Mouse (Mus musculus) limb, embryonic 14.5 days (tissue): Measurements from ENCODE around the gene Npas2. TPM values are rescaled to one million over a fixed set of nuclear protein-coding genes. Genes with fewer than 3 reads are reported as not detected.

Experiments used
- ATAC-seq: fragments of 200-750 bp; cut with Nextera tagmentation; 2 replicates; pipeline ENCODE4 v1.8.0; 2017; ENCODE audit warnings: low read depth, moderate number of reproducible peaks, moderate TSS enrichment; ENCODE audit not compliant: low FRiP score
- DNase-seq: peaks from one replicate; pipeline ENCODE4 v3.0.0-alpha.2; 2015; ENCODE audit warnings: low spot score
- H3K27ac ChIP-seq: fragments of 300-500 bp; sonication (generic); replicated peaks from 2 replicates; pipeline ENCODE4 v1.5.1; 2014; ENCODE audit warnings: low read depth, mild to moderate bottlenecking, low read length, moderate library complexity, mixed read lengths
- H3K27me3 ChIP-seq: fragments of 300-500 bp; sonication (generic); 2 replicates; pipeline ENCODE4 v1.6.1; 2014; ENCODE audit warnings: low read length, mixed read lengths; ENCODE audit not compliant: control insufficient read depth, insufficient read depth
- H3K36me3 ChIP-seq: fragments of 300-500 bp; sonication (generic); 2 replicates; pipeline ENCODE4 v1.6.1; 2014; ENCODE audit warnings: mild to moderate bottlenecking, low read length, moderate library complexity, mixed read lengths; ENCODE audit not compliant: control insufficient read depth, insufficient read depth
- H3K4me1 ChIP-seq: fragments of 300-500 bp; sonication (generic); 2 replicates; pipeline ENCODE4 v1.6.1; 2014; ENCODE audit warnings: antibody characterized with exemption, low read length, mixed read lengths; ENCODE audit not compliant: control insufficient read depth, insufficient read depth
- H3K4me2 ChIP-seq: fragments of 300-500 bp; sonication (generic); replicated peaks from 2 replicates; pipeline ENCODE4 v1.6.1; 2014; ENCODE audit warnings: low read depth, mild to moderate bottlenecking, low read length, moderate library complexity; ENCODE audit not compliant: severe bottlenecking
- H3K4me3 ChIP-seq: fragments of 300-500 bp; sonication (generic); replicated peaks from 2 replicates; pipeline ENCODE4 v1.5.1; 2014; ENCODE audit warnings: low read length
- H3K9ac ChIP-seq: fragments of 300-500 bp; sonication (generic); 2 replicates; pipeline ENCODE4 v1.6.1; 2014; ENCODE audit warnings: mild to moderate bottlenecking, low read depth, low read length, moderate library complexity; ENCODE audit not compliant: severe bottlenecking
- H3K9me3 ChIP-seq: fragments of 300-500 bp; sonication (generic); 2 replicates; pipeline ENCODE4 v1.6.1; 2016; ENCODE audit warnings: low read length; ENCODE audit not compliant: control insufficient read depth
- POLR2A ChIP-seq: fragments of 200-500 bp; IDR thresholded peaks from 2 replicates; pipeline ENCODE4 v1.8.0; 2012; ENCODE audit warnings: inconsistent platforms, mild to moderate bottlenecking, moderate library complexity, borderline replicate concordance; ENCODE audit not compliant: insufficient read depth, insufficient read length; ENCODE audit errors: extremely low read depth
- WGBS: fragments of 180-500 bp; shearing (Covaris S2); extraction: QIAGEN DNeasy Blood & Tissue Kit; methylation state at CpG from one replicate; pipeline ENCODE4 v1.1.7; 2014; 5-methylcytosine and 5-hydroxymethylcytosine counted together
- polyA plus RNA-seq, 2 experiments: library from polyadenylated mRNA; depleted of rRNA in 1 of 2; stranded (reverse) in 1 of 2; unstranded in 1 of 2; fragments of >200 nt; fragmentation: Nextera tagmentation in 1 of 2; extraction: Ambion mirVana in 1 of 2; gene quantifications; 2 replicates each; pipeline versions ENCODE4 v1.2.1 to v1.2.3; 2012 to 2014

Gene Npas2
- polyA plus RNA-seq, 2 experiments, result 2.0 to 3.2 TPM

DNA sequence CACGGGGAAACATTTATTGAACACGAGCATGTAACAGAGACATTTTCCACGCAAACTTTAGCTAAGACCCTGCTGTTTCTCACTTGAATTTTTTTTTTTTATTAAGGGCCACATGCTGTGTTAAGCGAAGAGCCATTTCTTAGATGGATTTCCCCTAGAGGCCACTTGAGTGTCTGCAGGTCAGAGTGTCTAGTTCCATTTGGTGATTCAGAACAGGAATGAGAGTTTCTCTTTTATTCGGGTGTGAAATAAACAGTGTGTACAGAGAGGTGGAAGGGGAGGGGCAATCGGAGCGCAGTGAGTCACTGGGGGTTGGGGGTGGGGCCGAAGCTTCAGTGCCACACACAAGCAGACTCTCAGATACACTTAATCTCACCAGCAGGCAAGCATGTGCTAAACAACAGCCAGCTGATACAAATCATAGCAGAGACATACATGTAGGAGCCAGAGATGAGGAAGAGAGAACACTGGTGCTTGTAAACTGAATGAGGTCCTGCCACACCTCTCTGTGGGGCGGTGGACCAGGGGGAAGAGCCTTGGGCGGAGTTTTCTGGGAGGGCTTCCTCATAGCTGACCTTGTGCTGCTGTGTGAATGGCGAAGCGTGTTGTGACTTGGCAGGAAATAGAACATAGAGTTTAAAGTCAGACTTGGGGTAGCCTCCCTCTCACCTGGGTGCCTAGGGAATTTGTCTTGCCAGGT lies 3.3 kb downstream of the Npas2 start:
- TF ChIP-seq POLR2A, result no peak
- Histone ChIP-seq H3K27ac (no peak overlapping the region), H3K4me2 (no peak overlapping the region), H3K9ac (no peak overlapping the region), H3K27me3 (peaks cover 33% of the 10 kb centered on the region), H3K4me3 (no peak overlapping the region), H3K36me3 (no peaks in the 10 kb centered on the region), H3K4me1 (peaks cover 11% of the 10 kb centered on the region), H3K9me3 (no peaks in the 10 kb centered on the region)
- WGBS, result 53% methylated on average over 12 of the region's 12 CpGs
- DNase-seq (no peak), ATAC-seq (no peak)

DNA sequence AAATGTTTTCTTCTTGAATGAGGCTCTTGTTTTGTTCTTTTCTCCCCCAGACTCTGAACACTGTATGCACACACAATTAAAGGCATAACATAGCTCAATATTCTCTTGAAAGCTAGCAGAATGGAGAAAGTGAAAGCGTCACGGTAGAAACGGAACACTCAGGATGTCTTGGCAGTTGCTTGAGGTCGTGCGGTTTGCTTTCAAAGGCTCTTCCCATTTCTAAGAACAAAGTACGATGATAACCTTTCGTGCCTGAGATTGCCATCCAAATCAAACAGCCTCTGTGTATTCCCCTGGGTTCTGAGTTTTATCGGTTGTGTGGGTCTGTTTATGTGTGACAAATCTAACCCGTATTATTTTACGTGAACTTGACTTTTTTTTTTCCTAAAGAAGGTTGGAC lies 11.5 kb downstream of the Npas2 start:
- Histone ChIP-seq H3K4me2 (no peak overlapping the region), H3K4me3 (no peak overlapping the region), H3K36me3 (no peaks in the 10 kb centered on the region), H3K27me3 (no peaks in the 10 kb centered on the region), H3K4me1 (no peaks in the 10 kb centered on the region), H3K27ac (no peak overlapping the region), H3K9me3 (no peaks in the 10 kb centered on the region), H3K9ac (no peak overlapping the region)
- 77% methylated on average over 10 of the region's 10 CpGs for WGBS
- no peak for TF ChIP-seq POLR2A
- ATAC-seq (no peak), DNase-seq (no peak)

DNA sequence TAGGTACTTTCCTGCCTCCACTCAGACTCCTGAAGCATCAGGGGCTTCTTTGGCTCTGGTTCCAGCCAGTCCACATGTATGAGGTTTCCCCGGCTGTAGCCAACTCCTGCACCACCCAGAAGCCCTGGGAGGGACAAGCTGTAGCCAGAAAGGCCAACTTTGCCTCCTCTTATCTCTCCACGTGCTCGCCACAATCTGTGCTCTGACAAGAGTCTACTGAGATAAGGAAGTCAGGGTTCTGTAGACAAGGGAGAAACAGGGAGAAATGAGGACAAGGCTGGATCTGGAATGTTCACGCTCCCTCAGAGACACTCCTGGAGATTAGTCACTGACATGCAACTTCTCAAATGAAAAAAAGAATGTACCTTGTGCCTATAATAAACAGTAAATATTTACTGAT lies 12.2 kb downstream of the Npas2 start:
- H3K4me3 ChIP-seq, result no peak overlapping the region
- H3K36me3 ChIP-seq, result no peaks in the 10 kb centered on the region
- 76% methylated on average over 4 of the region's 4 CpGs for WGBS
- DNase-seq (no peak), ATAC-seq (no peak)
- no peaks in the 10 kb centered on the region for H3K4me1 ChIP-seq
- H3K9ac ChIP-seq, result no peak overlapping the region
- TF ChIP-seq POLR2A, result no peak
- H3K9me3 ChIP-seq, result no peaks in the 10 kb centered on the region
- H3K27ac ChIP-seq, result no peak overlapping the region
- no peaks in the 10 kb centered on the region for H3K27me3 ChIP-seq
- H3K4me2 ChIP-seq, result no peak overlapping the region

DNA sequence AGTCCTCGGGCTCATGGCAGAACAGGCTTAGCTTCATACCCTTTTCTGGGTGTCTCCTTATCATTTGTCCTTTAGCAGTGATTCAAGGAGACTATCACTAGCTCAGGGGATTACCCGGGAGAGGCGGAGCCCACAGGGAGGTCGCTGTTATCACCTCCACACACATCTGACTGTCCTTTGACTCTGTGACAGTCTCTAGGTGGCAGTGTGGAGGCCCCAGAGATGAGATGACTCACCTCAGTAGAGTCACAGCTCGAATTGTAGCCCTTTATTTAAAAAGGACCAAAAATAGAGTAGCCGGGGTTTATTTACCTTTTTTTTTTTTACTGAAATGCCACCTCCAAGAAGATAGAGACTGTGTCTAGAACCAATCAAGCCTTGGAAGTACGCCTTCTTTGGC lies 13.4 kb downstream of the Npas2 start:
- no peak for TF ChIP-seq POLR2A
- no peaks in the 10 kb centered on the region for H3K36me3 ChIP-seq
- no peak overlapping the region for H3K27ac ChIP-seq
- no peaks in the 10 kb centered on the region for H3K27me3 ChIP-seq
- H3K4me3 ChIP-seq, result no peak overlapping the region
- H3K4me2 ChIP-seq, result no peak overlapping the region
- no peak for ATAC-seq
- 37% methylated on average over 7 of the region's 7 CpGs for WGBS
- no peaks in the 10 kb centered on the region for H3K9me3 ChIP-seq
- H3K4me1 ChIP-seq, result no peaks in the 10 kb centered on the region
- DNase-seq, result no peak
- no peak overlapping the region for H3K9ac ChIP-seq

DNA sequence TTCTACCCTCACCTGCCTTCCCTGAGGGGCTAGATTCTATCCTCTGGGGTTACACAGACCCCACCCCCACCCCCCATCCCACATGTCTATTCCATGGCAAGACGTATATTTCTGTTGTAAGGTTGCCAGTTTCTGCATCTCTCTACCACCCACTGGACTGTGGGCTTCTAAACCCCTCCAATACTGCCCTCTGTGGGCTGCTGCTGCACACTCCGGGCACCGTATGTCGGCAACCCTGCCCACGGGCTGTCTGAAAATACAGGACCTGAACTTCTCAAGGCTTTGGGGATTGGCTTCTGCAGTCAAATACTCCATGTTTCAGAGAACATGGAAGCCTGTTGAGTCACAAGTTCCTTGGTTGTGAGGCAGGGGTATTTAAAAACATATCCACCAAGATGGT lies 17.4 kb downstream of the Npas2 start:
- Histone ChIP-seq H3K27me3 (no peaks in the 10 kb centered on the region), H3K4me3 (no peak overlapping the region), H3K27ac (no peak overlapping the region), H3K9ac (no peak overlapping the region), H3K9me3 (no peaks in the 10 kb centered on the region), H3K36me3 (no peaks in the 10 kb centered on the region), H3K4me1 (no peaks in the 10 kb centered on the region), H3K4me2 (no peak overlapping the region)
- WGBS, result 70% methylated on average over 5 of the region's 5 CpGs
- DNase-seq (no peak), ATAC-seq (no peak)
- TF ChIP-seq POLR2A, result no peak
